Mouse (Mus musculus) hindbrain, embryonic 11.5 days (tissue): ENCODE results near the gene Cfap300. TPM values are rescaled to one million over a fixed set of nuclear protein-coding genes. Genes with fewer than 3 reads are reported as not detected.

Source experiments
- ATAC-seq: fragments of 200-750 bp; cut with Nextera tagmentation; 2 replicates; pipeline ENCODE4 v1.8.0; 2017; ENCODE audit warnings: mild to moderate bottlenecking, moderate TSS enrichment, moderate library complexity; ENCODE audit not compliant: low FRiP score
- DNase-seq: peaks from one replicate; pipeline ENCODE4 v3.0.0-alpha.2; 2015; ENCODE audit warnings: low spot score
- H3K27ac ChIP-seq: fragments of 300-500 bp; sonication (generic); 2 replicates; pipeline ENCODE4 v1.5.1; 2014; ENCODE audit warnings: mild to moderate bottlenecking, low read depth, low read length
- H3K27me3 ChIP-seq: fragments of 300-500 bp; sonication (generic); 2 replicates; pipeline ENCODE4 v1.6.1; 2014; ENCODE audit warnings: mild to moderate bottlenecking, low read length, moderate library complexity, mixed read lengths; ENCODE audit not compliant: control insufficient read depth, insufficient read depth
- H3K36me3 ChIP-seq: fragments of 300-500 bp; sonication (generic); 2 replicates; pipeline ENCODE4 v1.6.1; 2014; ENCODE audit warnings: mild to moderate bottlenecking, low read length, moderate library complexity, mixed read lengths; ENCODE audit not compliant: control insufficient read depth, insufficient read depth
- H3K4me1 ChIP-seq: fragments of 300-500 bp; sonication (generic); replicated peaks from 2 replicates; pipeline ENCODE4 v1.6.1; 2014; ENCODE audit warnings: low read length, mixed read lengths; ENCODE audit not compliant: control insufficient read depth, insufficient read depth
- H3K4me2 ChIP-seq: fragments of 300-500 bp; sonication (generic); replicated peaks from 2 replicates; pipeline ENCODE4 v1.6.1; 2014; ENCODE audit warnings: mild to moderate bottlenecking, low read depth, low read length
- H3K4me3 ChIP-seq: fragments of 300-500 bp; sonication (generic); 2 replicates; pipeline ENCODE4 v1.5.1; 2014; ENCODE audit warnings: low read depth, low read length
- H3K9ac ChIP-seq: fragments of 300-500 bp; sonication (generic); 2 replicates; pipeline ENCODE4 v1.6.1; 2014; ENCODE audit warnings: low read depth, low read length
- H3K9me3 ChIP-seq: fragments of 300-500 bp; sonication (generic); 2 replicates; pipeline ENCODE4 v1.6.1; 2016; ENCODE audit warnings: low read length; ENCODE audit not compliant: control insufficient read depth
- WGBS: fragments of 180-500 bp; shearing (Covaris S2); extraction: QIAGEN DNeasy Blood & Tissue Kit; methylation state at CpG from one replicate; pipeline ENCODE4 v1.1.7; 2014; 5-methylcytosine and 5-hydroxymethylcytosine counted together
- polyA plus RNA-seq: library from polyadenylated mRNA; unstranded; fragments of >200 nt; fragmentation: Nextera tagmentation; extraction: Ambion mirVana; gene quantifications from 2 replicates; pipeline ENCODE4 v1.2.1, GENCODE M21; 2014

Cfap300 gene
- polyA plus RNA-seq, 1 experiment from 2014 or later, result 18.1 TPM

- WGBS, result 89% methylated on average over 5 of the region's 5 CpGs
- Histone ChIP-seq H3K4me1 (no peaks in the 10 kb centered on the region), H3K9ac (no peak overlapping the region), H3K9me3 (no peaks in the 10 kb centered on the region), H3K36me3 (no peaks in the 10 kb centered on the region; the same call in 1 of the 2 replicates), H3K27ac (no peak overlapping the region), H3K27me3 (no peaks in the 10 kb centered on the region), H3K4me3 (no peak overlapping the region), H3K4me2 (no peak overlapping the region)
- no peak for DNase-seq
- no peak for ATAC-seq
Observed at GRCm38 (mm10) chr9:7977587-7977986, 65.0 kb downstream of the Cfap300 start.

- no peak for DNase-seq
- Histone ChIP-seq H3K4me2 (no peak overlapping the region), H3K9ac (no peak overlapping the region), H3K4me3 (no peak overlapping the region), H3K9me3 (no peaks in the 10 kb centered on the region), H3K4me1 (no peaks in the 10 kb centered on the region), H3K27ac (no peak overlapping the region), H3K36me3 (no peaks in the 10 kb centered on the region; the same call in 1 of the 2 replicates), H3K27me3 (no peaks in the 10 kb centered on the region)
- no peak for ATAC-seq
- WGBS, result 73% methylated on average over 2 of the region's 2 CpGs
Observed at GRCm38 (mm10) chr9:7971993-7972392, 70.6 kb downstream of the Cfap300 start.

Other genes starting within 250 kb of the Cfap300 start
- 45.3 and 51.7 TPM in 2 replicates for gene Birc2, start 205.8 kb downstream of the Cfap300 start, polyA plus RNA-seq
- gene Birc3, start 169.6 kb downstream of the Cfap300 start, polyA plus RNA-seq, result 3.5 and 3.7 TPM in 2 replicates
- 26.2 and 28.5 TPM in 2 replicates for gene Yap1, start 38.2 kb downstream of the Cfap300 start, polyA plus RNA-seq
- 5.8 and 6.6 TPM in 2 replicates for gene Cep126, start 91.5 kb upstream of the Cfap300 start, polyA plus RNA-seq